Mouse (Mus musculus) B cell, adult 62 days (primary cell): ENCODE results near the gene Eci2. TPM values are rescaled to one million over a fixed set of nuclear protein-coding genes. Genes with fewer than 3 reads are reported as not detected.

Source experiments
- total RNA-seq: library from RNA; stranded (reverse); gene quantifications from 4 replicates; pipeline ENCODE4 v1.2.4, GENCODE M21; 2023

Gene Eci2
- 17.6 to 27.6 TPM (median 19.8 TPM) in 4 replicates for total RNA-seq

GRCm38 (mm10) chr13:35026879-35027278 lies at the start of gene Eci2:
Gene Eci2, minus strand, starts transcription at chr13:35027096.

GRCm38 (mm10) chr13:34963511-34964397 lies 63.1 kb downstream of the Eci2 start, which contains the start of gene Eci3:
Gene Eci3, minus strand, starts transcription at chr13:34963810.

Other genes starting within 250 kb of the Eci2 start
- 160 to 195 TPM (median 174 TPM) in 4 replicates for gene Prpf4b, start 151.8 kb downstream of the Eci2 start, total RNA-seq
- gene Fam217a, start 102.8 kb downstream of the Eci2 start, total RNA-seq: 0.39 TPM in 1 of 4 replicates, not detected in the others
- not detected in 4 replicates for gene 4933417A18Rik, start 102.7 kb downstream of the Eci2 start, total RNA-seq
- gene Eci3, start 63.3 kb downstream of the Eci2 start, total RNA-seq: not detected in 4 replicates